Mouse (Mus musculus) T-helper 1 cell (primary cell): Measurements from ENCODE around the gene Fbxo36.

Source experiments
- in situ Hi-C: fragments of 300-600 bp; cut with MboI, MseI; formaldehyde crosslinking; loops from one replicate; pipeline ENCODE4 v1.15.1; 2025; ENCODE audit warnings: high pct_unique_total_duplicates

The Fbxo36 gene

DNA sequence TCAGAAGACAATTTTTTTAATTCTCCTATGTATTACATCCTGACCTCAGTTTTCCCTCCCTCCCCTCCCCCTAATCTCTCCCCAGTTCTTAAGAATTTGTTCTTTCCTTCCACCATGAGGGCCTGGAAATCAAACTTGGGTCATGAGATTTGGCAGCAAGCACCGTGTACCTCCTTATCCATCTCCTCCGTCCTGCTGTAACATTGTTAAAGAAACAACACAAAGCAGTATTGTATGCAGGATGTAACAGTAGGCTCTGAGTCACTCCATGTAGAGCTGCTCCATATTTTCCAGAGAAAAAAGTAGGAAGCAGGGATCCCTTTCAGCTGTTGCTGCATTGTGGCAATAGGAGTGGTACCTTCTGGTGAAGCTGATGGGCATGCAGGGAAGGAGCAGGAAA lies 16.1 kb downstream of the Fbxo36 start:
- in situ Hi-C loops, result no loop called here

- in situ Hi-C loops, result no loop called here
Measured at GRCm38 (mm10) chr1:84859597-84859996, 20.0 kb downstream of the Fbxo36 start.

DNA sequence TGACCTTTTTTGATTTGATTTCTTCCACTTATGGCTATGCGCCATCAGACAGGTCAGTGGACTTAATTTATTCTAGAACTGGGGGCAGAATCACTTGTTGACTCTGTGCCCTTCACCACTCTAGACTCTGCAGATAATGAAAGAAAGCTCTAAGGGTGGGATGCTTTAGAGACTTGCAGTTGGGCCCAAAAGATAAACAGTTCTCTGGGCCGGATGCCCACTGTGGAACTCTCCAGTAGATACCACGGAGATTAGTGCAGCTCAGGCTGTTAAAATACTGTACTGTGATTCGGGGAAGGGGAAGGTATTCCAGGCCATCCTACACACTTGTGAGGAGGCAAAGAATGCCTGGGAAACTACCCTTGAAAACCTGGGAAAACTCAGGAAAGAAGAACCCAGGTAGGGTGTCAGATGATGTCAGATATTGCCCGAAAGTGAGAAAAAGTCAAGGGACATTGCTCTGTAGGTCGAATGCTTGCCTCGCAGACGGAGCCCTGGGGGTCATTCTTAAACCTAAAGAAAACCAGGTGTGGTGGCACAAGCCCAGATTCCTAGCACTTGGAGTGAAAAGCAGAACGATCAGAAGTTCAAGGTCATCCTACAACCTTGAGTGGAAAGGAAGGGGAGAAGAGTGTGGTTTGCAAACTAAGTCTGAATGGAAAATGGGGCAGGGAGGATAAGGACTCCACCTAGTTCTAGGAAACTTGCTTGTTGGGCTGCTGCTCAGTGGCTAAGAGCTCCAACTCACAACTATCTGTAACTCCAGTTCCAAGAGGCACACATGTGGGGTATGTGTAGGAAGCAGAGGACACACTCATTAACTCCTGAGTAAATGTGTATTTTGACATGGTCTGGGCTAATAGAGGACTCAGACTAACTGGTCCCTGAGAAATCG lies 21.0 kb downstream of the Fbxo36 start:
- in situ Hi-C loops, result no loop called here

DNA sequence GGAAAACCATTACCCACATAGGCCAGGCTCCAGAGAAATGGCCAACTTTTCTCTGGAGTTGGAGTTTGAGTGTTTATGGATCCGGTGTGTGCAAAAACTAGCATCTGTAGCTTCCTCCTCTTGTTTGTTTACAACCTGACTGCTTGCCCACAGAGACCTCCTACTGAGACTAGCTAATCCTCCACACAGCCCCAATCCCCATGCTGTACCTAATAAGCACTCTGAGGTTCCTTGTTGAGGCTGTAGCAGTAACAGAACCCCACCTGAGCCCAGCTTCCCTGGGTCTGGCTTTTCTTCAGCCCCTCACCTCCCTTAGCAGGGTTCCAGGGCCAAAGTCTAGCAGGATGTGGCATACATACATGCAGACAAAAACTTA lies 21.6 kb downstream of the Fbxo36 start:
- in situ Hi-C loops, result no loop called here

DNA sequence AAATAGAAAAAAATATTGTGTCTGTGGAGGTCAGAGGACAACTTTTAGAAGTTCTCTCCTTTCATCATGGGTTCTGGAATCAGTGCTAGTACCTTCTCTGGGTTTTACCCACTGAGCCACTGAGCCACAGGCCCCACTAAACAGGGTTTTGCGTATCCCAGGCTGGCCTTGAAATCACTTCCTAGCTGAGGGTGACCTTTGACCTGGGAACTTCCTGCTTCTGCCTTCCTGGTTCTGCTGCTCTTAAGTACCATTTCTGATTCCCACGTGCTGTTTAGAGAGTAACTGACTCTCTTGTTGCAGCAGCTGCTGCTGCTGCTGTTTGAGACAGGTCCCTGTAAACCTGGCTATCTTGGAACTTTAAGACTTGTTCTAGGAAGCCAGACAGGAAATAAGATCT lies 25.0 kb downstream of the Fbxo36 start:
- in situ Hi-C loops, result no loop called here

- in situ Hi-C loops, result no loop called here
Measured at GRCm38 (mm10) chr1:84866231-84866630, 26.6 kb downstream of the Fbxo36 start.

GRCm38 (mm10) chr1:84866706-84867230 lies 27.1 kb downstream of the Fbxo36 start:
- in situ Hi-C loops, result no loop called here

DNA sequence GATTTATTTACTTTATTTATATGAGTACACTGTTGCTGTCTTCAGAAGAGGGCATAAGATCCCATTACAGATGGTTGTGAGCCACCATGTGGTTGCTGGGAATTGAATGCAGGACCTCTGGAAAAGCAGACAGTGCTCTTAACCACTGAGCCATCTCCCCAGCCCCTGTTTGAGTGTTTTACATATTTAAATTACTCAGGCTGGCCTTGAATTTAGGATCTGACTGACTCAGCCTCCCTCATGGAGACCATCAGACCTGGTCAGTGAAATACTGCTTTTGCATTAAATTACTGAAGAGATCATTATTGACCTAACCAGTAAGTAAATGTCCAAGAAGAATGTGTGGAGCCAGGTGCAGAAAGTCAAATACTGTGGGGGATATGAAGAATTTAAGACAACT lies 28.7 kb downstream of the Fbxo36 start:
- in situ Hi-C loops, result no loop called here

- in situ Hi-C loops, result no loop called here
Measured at GRCm38 (mm10) chr1:84868841-84869240, 29.2 kb downstream of the Fbxo36 start.

DNA sequence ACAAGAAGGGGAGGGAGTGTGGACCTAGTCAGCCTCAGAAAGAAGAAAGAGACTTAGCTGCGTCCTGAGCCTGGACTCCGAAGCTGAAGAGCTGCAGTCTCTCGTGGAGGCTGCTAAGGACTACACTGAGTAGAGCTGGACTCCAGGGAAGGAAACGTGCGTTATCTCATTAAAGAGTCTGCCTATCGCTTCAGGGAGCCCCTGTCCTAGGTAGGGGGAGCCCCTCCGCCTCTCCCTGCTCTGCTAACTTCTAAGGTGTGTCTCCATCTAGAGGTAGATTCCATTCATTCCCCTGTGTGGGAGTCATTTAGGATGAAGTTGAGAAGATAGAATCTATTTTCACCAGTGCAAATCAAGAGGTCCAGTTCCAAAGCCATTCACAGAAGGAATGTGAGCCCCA lies 29.9 kb downstream of the Fbxo36 start:
- in situ Hi-C loops, result no loop called here

GRCm38 (mm10) chr1:84871131-84871530 lies 31.5 kb downstream of the Fbxo36 start:
- in situ Hi-C loops, result no loop called here

- in situ Hi-C loops, result no loop called here
Measured at GRCm38 (mm10) chr1:84872105-84872504, 32.5 kb downstream of the Fbxo36 start.

DNA sequence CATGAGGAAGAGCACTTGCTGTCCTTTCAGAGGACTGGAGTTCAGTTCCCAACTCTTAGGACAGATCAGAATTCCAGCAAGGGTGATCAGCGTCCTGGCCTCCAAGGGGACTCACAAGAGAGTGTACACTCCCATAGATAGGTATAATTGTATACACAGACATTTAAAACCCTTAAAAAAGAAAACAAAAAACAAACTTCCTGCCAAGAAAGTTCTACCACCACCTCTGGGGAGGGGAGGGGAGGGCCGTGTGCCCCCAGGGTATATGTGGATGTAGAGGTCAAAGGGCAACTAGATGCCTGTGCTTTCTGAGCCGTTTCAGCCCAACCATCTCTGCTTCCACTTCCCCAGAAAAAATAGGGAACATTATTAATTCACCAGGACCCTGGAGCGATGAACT lies 33.3 kb downstream of the Fbxo36 start:
- in situ Hi-C loops, result no loop called here

DNA sequence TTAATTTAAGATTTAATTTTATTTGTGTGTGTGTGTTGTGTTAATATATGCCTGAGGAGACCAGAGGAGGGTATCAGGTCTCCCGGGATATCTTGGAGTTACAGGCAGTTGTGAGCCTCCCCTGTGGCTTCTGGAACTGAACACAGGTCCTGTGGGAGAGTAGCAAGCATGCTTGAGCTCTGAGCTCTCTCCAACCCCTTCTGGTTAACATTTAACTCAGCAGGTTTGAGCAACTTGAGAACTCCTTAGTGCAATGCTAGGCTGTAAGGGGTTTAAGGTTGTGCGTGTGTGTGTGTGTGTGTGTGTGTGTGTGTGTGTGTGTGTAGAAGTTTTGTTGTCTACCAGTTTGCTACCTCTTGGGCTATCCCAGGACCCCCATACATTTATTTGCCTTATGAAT lies 37.9 kb downstream of the Fbxo36 start:
- in situ Hi-C loops, result no loop called here

- in situ Hi-C loops, result loop anchor here (5.0 kb wide), 1 partner anchor 142 kb away; no protein-coding TSS in a partner anchor
Measured at GRCm38 (mm10) chr1:84879571-84880120, 40.0 kb downstream of the Fbxo36 start.

- in situ Hi-C loops, result loop anchor here (5.0 kb wide), 1 partner anchor 144 kb away; no protein-coding TSS in a partner anchor
Measured at GRCm38 (mm10) chr1:84881248-84882065, 41.8 kb downstream of the Fbxo36 start.

GRCm38 (mm10) chr1:84882066-84882532 lies 42.5 kb downstream of the Fbxo36 start:
- in situ Hi-C loops, result loop anchor here (5.0 kb wide), 1 partner anchor 145 kb away; no protein-coding TSS in a partner anchor

- in situ Hi-C loops, result loop anchor here (5.0 kb wide), 1 partner anchor 146 kb away; no protein-coding TSS in a partner anchor
Measured at GRCm38 (mm10) chr1:84882937-84883336, 43.3 kb downstream of the Fbxo36 start.

GRCm38 (mm10) chr1:84883889-84884288 lies 44.2 kb downstream of the Fbxo36 start:
- in situ Hi-C loops, result loop anchor here (5.0 kb wide), 1 partner anchor 147 kb away; no protein-coding TSS in a partner anchor

DNA sequence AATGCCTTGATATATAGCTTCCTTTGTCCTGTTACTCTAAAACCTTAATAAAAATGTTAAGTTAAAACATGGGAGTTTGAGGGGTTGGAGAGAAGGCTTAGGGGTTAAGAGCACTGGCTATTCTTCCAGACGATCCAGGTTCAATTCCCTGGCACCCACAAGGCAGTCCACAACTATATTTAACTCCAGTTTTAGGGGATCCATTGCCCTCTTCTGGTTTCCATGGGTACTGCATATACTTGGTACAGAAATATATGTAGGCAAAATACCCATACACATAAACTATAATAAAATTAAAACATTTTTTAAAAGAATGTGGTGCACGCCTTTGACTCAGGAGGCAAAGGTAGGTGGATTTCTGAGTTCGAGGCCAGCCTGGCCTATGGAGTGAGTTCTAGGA lies 45.5 kb downstream of the Fbxo36 start:
- in situ Hi-C loops, result no loop called here

GRCm38 (mm10) chr1:84885921-84886320 lies 46.3 kb downstream of the Fbxo36 start:
- in situ Hi-C loops, result no loop called here
